Mouse (Mus musculus): Measurements from ENCODE around the gene Sncg.
"Not testable (repeated sequence)": the region's sequence is repeated elsewhere in the genome, so short reads cannot be mapped to it uniquely, and the experiment has no call there.

Gene Sncg

DNA sequence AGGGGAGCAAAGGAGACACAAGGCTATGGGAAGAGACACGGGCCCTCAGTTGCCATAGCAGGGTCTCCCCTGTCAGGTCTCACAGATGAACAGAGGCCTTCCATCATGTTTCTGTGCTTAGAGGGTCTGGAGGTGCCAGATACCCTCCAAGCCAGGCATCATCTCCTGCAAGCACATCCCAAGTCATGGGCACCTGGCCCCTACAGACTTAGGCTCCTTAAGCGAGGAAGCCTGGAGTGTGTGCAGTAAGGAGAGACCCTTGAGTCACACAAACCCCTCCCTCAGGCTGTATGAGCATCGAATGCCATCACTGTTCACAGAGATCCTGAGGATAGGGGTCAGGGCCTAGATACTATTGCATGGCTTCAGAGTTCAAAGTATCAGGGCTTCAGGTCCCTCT, 3.7 kb downstream of the Sncg start:
- no peak for DNase-seq (ENCODE audit: low spot score in 2 of 2)

DNA sequence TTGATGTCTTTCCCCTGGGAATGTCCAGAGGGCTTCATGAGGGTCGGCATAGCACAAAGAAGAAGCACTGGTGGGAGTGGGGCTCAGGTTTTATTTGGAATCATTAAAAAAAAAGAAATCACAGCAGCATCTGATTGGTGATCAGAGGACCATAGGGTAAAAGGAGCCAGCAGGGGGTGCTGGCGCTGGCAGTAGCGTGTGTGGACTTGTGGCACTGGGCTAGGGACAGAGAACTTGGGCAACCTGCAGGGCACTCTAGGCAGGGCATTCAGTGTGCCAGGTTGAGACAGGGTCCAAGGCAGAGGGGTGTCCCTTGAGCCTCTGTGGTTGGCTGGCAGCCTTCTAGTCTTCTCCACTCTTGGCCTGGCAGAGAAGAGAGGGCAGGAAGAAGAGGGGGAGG, 4.4 kb downstream of the Sncg start:
- DNase-seq (ENCODE audit: low spot score in 2 of 2) = no peak

DNA sequence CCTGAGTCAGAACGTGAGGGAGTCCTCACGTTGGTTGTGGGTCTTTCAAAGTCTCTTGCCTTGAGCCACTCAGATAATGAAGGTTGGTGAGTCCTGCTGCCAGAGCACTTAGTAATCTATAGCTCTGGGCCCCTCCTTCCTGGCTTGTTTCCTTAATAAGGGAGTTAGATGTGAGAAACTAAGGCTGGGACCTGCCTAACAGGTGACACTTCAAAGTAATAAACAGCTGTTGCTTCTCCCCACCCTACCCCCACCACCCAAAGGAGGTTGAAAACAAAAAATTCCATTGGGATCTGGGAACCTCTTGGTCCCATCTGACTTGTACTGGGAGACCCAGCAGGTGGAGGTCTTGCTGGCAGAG, 9.5 kb downstream of the Sncg start:
- no peak for DNase-seq (ENCODE audit: low spot score in 2 of 2)

DNA sequence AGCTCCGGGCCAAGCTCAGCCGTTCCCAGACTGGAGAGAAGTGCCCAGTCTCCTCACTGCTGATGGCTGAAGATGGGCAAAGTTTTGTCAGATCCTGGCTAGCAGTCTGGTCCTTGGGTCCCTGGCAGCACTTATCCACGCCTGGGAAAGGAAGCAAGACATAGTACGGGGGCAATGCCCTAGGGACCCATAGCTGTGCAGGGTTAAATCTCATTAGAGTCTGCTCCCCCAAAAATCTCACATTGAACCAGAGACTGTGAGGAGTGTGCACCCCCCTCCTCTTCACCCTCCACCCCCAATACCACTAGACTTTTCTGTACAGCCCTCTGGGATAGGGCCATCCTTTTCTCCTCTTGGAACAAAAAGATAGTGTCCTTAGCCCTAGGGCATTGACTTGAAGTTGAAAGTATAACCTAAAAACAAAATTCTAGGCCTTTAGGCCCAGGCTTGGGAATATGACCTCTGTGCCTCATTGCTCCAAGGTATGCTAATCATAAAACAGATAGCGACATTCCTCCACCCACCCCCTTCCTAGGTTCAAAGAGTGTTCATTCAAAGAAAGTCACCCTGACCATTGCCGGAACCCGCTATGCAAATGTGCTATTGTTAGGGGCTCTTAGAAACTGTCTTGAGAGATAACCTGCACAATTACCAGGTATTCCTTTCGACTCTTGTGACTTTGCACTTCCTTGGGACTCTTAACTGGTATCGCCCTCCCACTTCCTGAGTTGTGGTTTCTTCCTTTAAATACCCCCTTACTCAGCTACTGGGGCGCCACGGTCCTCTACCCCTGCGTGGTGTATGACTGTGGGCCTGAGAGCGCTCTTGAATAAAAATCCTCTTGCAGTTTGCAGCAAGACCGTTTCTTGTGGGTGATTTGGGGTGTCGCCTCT, 10.1 kb downstream of the Sncg start:
- not testable (repeated sequence) for DNase-seq (ENCODE audit: low spot score in 2 of 2)

DNA sequence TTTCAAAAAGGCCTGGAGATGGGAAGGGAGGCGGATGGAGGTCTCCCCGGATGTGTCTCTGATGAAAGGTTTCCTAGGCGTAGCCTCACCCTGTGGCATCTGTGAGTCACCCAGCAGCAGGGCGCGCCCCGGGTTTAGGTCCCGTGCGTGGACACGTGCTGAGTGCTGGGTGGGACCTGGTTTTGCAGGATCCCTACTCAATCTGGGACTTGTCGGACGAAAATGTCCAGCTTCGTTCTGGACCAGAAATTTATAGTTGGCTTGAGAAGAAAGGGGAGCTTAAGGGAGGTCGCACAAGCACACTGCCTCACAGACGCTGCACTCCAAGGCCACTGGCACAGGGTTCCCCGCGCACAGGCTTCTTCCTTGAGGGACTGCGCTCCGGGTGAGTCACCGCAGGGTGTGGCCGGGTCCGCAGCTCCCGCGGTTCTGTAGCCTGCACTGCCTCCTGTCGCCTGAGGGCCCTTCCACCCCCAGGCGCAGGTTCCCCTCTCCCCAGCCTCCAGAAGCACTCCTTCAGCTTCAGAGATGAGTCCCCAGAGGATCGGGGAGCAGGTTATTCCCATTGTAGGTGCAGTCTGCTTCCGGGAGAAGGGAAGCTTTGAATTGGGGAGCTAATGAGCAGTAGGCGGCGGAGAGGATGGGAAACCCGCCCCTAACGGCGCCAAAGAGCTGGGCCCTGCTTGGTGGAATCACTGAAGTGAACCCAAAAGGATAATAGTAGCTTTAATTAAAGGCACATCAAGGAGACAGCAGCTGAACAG, 10.9 kb downstream of the Sncg start:
- peak; percentile 67 to 72 for DNase-seq (ENCODE audit: low spot score in 2 of 2)

DNA sequence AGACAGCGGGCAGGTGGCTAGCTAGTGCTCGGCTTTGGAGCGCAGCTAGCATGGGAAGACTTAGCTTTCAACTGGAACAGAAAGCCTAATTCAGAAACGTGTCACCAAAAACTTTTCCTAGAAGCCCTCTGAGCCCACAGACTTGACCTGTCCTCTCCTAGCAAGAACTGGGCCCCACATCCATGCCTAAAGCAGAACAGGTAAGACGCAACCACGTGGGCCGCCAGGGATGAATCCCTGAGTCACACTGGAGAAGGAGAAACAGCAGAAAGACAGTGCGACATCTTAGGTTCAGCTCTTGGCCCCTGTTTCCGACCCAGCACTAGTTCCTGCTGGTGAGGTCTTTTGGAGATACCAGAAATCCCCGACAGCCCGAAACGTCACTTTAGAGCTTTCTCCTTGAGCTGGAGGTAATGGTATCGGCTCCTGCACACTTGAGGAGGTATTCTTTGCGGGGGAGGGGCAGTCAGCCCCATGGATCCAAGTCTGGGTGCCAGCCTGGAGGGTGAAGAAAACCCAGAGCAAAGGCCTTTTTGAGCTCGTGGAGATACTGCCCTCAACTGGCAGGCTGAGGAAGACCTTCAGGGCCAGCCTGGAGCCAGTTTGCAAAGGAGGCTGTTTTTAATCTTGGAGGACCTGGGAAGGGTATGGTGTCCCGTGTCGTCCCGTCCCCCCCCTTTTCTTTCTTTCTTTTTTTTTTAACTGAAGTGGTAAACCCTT, 11.7 kb downstream of the Sncg start:
- DNase-seq (ENCODE audit: low spot score in 2 of 2) = peak; percentile 80 to 81

DNA sequence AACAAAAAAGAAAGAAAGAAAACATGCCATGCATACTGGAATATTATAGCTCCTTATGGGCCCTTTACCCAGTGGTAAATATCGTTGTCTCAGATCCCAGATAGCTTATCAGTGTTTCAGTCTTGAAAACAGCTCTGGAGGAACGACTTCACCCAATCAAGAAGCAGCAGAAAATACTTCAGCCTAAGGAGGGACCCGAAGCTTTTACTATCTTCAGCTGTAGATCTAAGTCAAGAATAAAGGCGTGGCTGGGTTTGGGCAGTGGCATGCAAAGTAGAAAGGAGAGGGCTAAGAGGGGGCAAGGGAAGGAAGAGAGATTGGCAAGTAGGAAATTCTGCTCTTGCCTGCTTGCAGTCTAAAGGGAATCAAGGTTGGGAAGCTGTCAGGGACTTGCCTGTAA, 12.5 kb downstream of the Sncg start:
- DNase-seq (ENCODE audit: low spot score in 2 of 2) = no peak

DNA sequence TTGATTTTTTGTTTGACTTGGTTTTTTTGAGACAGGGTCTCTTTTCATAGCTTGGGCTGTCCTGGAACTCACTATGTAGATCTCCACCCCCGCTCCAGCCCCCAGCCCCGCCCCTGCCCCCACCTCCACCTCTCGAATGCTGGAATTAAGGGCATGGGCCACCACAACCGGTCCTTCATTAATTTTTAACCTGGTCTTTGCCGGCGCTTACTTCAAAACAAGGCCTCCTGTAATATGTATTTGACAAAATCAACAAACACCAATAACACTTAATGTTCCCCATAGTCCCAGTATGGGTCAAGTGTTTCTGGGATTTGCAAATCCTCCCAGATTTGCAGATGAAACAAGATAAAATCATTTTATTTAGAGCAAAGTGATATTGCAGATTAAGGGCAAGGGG, 14.3 kb downstream of the Sncg start:
- DNase-seq (ENCODE audit: low spot score in 2 of 2) = no peak

DNA sequence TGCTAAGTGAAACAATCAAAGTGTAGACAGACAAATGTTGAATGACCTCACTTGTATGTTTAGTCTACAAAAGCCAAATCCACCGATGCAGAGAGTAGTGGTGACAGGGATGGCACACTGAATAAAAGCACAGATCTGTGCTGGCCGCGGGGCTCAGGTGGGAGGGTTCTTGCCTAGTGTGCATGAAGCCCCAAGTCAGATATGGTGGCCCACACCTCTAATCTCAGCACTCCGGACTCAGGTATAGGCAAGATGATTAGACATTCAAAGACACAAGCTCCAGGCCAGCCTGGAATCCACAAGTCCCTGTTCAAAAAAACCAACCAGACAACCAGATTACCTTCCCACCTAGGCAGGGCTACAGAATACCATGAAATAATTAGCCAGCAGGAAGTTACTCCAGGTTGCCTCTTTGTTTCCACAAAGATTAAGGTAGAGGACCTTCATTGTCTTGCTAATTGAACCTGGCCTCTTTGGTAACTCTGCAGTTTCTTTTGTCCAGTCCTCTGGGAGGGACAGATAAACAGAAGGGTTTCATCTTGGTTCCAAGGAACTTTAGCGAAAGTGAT, 14.8 kb downstream of the Sncg start:
- DNase-seq (ENCODE audit: low spot score in 2 of 2) = no peak

DNA sequence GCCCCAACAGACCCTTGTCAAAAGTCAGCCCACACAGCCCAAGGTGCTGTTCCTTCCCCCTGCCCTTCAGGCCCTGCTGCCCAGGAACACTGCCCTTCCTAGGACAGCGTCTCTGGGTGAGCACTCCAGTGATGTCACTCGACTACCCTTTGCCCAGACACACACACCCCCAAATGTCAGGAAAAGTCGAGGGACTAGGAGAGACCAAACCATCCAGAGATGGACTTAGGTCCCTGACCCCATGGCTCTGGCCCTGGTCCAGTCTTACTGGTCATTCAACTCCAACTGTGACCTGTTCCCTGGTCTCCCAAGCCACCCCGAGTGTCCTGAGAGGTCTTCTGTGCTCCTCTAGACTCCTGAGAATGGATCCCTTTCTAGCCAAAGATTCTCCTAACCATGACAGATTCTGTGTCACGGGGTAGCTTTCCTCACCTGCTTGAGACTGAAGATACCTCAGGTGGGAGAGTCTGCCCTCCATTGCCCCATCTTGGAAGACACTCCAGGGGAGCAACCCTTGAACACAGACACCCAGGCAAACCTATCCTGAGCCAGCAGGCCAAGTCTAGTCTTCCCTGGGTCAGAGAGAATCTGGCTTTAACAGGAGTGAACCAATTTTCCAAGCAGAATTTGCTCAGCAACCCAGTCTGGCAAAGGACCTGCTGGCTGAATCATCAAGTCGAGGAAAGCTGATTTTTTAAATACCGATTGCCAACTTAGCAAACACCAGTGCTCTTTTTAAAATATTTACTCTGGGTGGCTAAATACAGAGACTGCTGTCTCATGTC, 16.7 kb downstream of the Sncg start:
- DNase-seq (ENCODE audit: low spot score in 2 of 2) = no peak

DNA sequence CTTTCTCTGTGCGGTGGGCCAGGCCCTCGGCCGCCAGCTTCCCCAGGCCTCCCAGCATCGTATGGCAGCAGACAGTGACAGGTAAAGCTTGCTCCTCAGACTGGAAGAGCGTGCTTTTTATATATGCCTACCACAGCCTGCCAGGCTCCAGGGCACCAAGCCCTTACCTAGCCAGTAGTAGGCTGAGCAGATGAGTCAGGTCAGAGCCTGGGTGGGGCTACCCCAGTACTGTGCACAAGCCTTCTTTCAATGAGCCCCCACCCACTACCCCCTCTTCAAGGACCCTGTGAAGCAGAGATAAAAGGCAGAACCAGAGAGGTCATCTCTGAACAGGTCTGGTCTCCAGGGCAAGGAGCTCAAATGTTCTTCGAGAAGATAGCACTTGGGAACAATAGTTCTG, 19.3 kb downstream of the Sncg start, which contains the start of gene Fam25c:
TSS of gene Fam25c (minus strand) at position 133 of the 400 bp plus-strand sequence.
- no peak for DNase-seq (ENCODE audit: low spot score in 2 of 2)

DNA sequence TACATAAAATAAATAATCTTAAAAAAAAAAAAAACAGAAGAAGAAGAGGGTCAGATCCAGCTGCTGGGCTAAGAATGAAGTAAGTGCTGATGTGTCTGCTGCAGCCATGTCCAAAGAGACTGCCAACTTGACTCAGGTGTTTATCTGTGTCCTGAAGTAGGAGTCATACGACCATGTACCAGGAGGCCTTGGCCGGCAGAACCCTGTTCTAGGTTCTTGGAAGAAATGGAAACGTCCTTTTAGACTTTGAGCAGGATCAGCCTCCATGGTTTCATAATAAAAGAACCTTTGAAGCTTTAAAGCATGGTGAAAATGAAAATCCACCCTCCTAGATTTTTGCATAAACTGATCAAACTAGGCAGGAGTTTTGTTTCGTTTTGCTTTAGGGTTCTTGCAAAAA, 20.1 kb downstream of the Sncg start:
- no peak for DNase-seq (ENCODE audit: low spot score in 2 of 2)

DNA sequence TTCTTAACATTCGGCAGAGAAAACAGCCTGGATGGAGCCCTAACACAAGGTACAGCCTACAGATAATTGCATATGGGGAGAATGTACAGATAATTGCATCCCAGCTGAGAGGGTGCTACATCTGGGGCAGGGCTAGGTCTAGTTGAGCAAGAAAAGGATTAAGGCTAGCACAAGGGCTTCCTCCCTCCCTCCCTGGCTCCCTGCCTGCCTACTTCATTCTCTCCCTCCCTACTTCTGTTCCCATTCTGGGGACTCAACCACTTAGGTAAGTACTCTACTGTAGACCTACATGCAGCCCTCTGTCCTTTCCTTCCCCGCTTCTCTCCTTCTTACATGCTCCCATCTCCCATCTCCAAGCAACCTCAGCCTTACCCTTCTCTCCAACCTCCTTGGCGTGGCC, 21.3 kb downstream of the Sncg start:
- no peak for DNase-seq (ENCODE audit: low spot score in 2 of 2)

DNA sequence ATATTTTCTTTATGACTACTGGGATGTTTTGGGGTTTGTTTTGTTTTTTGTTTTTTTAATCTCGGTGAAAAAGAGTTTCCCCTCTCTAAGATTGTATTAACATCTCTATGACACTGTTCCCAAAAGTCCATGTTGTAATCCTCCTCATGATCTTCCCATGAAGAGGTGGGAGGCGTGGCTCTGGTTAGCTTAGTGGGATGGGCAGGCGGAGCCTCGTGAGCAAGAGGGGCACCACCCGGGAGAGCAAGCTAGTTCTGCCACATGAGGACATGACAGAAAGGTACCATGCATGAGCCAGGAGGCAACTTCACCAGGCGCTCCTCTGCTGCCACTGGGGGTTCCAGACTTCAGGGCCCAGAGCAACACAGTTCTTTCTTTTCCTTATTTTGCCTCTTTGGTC, 22.1 kb downstream of the Sncg start:
- DNase-seq (ENCODE audit: low spot score in 2 of 2) = no peak

DNA sequence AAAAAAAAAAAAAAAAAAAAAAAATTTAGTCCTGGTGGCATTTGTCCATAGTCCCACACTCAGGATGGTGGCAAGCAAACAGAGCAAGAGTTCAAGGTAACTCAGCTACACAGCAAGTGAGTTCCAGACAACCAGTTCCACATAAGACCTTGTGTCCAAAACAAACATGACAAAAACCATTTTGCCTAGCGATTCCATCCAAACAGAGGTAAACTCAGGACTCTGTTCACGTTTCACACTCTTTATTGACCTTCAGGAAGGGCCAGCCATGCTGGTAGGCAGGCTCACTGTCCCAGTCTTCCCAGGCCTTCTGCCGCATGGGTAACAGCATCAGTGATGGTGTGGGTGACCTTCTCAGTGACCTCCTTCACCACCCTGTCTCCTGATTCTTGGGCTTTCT, 22.9 kb downstream of the Sncg start:
- DNase-seq (ENCODE audit: low spot score in 2 of 2) = no peak

DNA sequence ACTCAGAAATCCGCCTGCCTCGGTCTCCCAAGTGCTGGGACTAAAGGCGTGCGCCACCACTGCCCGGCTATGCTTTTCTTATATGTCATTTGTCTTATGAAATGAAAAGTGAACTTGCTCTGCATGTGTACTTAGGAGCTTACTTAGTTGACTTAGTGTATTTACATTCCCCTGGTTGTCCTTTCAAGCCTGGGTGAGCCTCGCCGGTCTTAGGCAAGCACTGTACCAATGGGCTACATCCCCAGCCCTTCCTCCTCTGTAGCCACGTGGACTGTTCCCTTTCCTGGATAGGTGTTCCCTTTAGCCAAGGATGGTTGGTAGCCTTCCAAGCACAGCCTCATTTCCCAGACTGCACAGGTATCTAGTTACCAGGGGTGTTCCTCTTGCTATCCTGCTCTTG, 25.6 kb downstream of the Sncg start:
- DNase-seq (ENCODE audit: low spot score in 2 of 2) = no peak

DNA sequence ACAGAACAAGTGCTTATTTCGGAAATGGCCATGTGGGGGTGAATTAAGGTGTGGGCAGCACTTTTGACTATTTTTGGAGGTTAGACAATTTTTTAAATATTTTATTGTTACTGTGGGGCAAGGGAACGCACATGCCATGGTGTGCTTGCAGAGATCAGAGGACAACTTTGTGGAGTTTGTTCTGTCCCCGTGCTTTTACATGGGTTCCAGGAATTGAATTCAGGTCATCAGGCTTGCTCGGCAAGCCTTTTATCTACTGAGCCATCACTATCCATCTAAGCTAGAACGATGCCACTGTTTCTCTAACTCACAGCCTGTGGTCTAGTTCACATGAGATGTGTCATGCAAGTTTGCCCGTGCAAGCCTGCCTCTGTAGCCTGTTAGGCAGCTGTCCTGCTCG, 26.3 kb downstream of the Sncg start:
- DNase-seq (ENCODE audit: low spot score in 2 of 2) = no peak

DNA sequence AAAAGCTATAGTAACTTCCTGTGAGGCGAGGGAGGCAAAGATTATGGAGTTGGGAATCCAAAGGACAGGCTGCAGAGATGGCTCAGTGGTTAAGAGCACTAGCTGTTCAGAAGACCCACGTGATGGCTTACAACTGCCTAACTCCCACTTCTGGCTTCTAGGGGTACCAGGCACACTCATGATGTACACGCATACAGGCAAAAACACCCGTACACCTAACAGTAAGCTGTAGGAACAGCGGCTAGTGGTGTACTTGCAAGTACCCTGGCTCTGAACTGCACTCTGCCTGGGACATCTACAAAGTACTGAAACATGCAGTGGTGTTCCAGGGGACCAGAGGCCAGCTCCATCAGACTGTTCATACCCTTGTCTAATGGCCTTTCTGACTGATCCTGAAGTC, 27.5 kb downstream of the Sncg start:
- no peak for DNase-seq (ENCODE audit: low spot score in 2 of 2)

DNA sequence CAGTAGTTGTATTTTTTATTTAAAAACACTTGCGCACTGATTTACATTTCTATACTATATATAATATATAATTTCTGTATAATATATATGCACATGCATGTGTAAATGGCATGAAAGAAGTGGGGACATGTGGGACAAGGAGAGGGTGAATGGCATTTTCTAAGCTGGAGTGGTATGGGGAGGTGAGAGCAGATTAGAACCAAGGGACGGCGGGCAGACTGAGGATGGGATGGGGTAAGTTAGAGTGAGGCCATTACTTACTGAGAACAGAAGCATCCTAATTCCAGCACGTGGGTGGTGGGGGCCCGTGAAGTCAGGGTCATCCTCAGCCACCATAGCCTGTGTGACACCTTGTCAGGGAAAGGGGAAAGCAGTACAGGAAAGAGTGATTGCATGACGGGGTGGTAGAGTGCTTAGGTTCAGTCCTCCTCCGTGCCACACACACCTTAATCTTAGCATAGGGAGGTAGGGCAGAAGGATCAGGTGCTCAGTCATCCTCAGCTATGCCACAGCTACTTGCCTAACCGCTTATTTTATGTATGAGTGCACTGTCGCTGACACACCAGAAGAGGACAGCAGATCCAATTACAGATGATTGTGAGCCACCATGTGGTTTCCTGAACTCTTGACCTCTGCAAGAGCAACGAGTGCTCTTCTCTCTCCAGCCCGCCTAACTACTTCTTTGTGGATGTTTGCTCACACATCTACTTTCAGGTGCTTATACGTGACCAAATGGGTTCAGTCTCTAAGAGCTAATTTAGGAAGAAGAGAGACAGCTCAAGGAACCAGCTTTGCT, 28.6 kb downstream of the Sncg start:
- no peak for DNase-seq (ENCODE audit: low spot score in 2 of 2)

DNA sequence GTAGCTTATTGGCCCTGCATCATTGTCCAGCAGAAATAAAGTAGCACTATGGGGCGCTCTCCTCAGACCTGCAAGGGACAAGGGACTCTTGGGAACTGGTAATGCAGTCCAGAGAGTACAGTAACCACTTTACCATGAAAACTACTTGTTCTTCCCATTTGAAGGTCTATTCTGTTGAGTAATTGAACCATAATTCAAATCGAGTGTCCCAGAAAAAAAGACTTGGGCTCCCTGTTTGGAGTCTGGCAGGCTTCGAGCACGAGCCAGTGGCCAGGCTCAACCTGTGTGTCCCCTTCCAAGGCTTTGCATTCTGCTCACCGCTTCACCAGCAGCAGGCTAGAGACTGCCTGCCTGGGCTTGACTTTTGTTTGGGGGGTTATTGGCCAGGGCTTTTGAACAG, 30.2 kb downstream of the Sncg start:
- peak in 1 of 2 experiments; percentile 38 for DNase-seq (ENCODE audit: low spot score in 2 of 2)

DNA sequence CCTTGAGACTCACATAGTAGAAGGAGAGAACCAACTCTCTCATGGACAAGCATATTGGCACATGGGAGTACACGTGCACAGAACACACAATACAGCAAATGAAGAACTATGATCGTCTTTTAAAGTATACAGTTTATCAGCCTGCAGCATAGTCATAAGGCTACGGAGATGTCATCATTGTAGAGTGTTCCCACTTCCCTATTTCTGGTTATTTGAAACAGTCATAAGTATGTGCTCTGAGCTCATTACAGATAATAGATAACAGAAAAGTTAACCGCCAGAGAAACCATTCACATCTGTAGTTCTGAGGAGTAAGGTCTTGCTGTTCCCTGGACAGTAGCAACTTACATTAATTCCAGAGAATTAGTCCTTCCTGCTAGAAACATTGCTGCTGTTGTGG, 31.5 kb downstream of the Sncg start:
- no peak for DNase-seq (ENCODE audit: low spot score in 2 of 2)

Data from right cerebral cortex, postnatal 10 days (tissue).